Mouse (Mus musculus) kidney, embryonic 14.5 days (tissue): ENCODE data around the gene Gdf5. TPM values are rescaled to one million over a fixed set of nuclear protein-coding genes. Genes with fewer than 3 reads are reported as not detected.

Experiments used
- ATAC-seq: fragments of 200-750 bp; cut with Nextera tagmentation; 2 replicates; pipeline ENCODE4 v1.8.0; 2017; ENCODE audit warnings: moderate number of reproducible peaks, mild to moderate bottlenecking, moderate TSS enrichment, moderate library complexity; ENCODE audit not compliant: low FRiP score, low TSS enrichment
- H3K27ac ChIP-seq: fragments of 300-500 bp; sonication (generic); 2 replicates; pipeline ENCODE4 v1.5.1; 2014; ENCODE audit warnings: low read depth, mild to moderate bottlenecking, low read length, moderate library complexity, mixed read lengths
- H3K27me3 ChIP-seq: fragments of 300-500 bp; sonication (generic); 2 replicates; pipeline ENCODE4 v1.6.1; 2014; ENCODE audit warnings: mild to moderate bottlenecking, low read length; ENCODE audit not compliant: control insufficient read depth, insufficient read depth
- H3K36me3 ChIP-seq: fragments of 300-500 bp; sonication (generic); 2 replicates; pipeline ENCODE4 v1.6.1; 2014; ENCODE audit warnings: low read length, mixed read lengths; ENCODE audit not compliant: control insufficient read depth, insufficient read depth
- H3K4me1 ChIP-seq: fragments of 300-500 bp; sonication (generic); 2 replicates; pipeline ENCODE4 v1.6.1; 2014; ENCODE audit warnings: low read length, mixed read lengths; ENCODE audit not compliant: control insufficient read depth, insufficient read depth
- H3K4me2 ChIP-seq: fragments of 300-500 bp; sonication (generic); replicated peaks from 2 replicates; pipeline ENCODE4 v1.6.1; 2014; ENCODE audit warnings: low read depth, mild to moderate bottlenecking, low read length
- H3K4me3 ChIP-seq: fragments of 300-500 bp; sonication (generic); 2 replicates; pipeline ENCODE4 v1.5.1; 2014; ENCODE audit warnings: mild to moderate bottlenecking, low read length
- H3K9ac ChIP-seq: fragments of 300-500 bp; sonication (generic); 2 replicates; pipeline ENCODE4 v1.6.1; 2014; ENCODE audit warnings: low read depth, mild to moderate bottlenecking, low read length, moderate library complexity
- H3K9me3 ChIP-seq: fragments of 300-500 bp; sonication (generic); 2 replicates; pipeline ENCODE4 v1.6.1; 2016; ENCODE audit warnings: low read length; ENCODE audit not compliant: control insufficient read depth
- WGBS: fragments of 180-500 bp; shearing (Covaris S2); extraction: QIAGEN DNeasy Blood & Tissue Kit; methylation state at CpG from one replicate; pipeline ENCODE4 v1.1.7; 2014; 5-methylcytosine and 5-hydroxymethylcytosine counted together
- polyA plus RNA-seq: library from polyadenylated mRNA; unstranded; fragments of >200 nt; fragmentation: Nextera tagmentation; extraction: Ambion mirVana; gene quantifications from 2 replicates; pipeline ENCODE4 v1.2.1, GENCODE M21; 2014

The Gdf5 gene
- polyA plus RNA-seq, 1 experiment from 2014 or later = 0.53 TPM

DNA sequence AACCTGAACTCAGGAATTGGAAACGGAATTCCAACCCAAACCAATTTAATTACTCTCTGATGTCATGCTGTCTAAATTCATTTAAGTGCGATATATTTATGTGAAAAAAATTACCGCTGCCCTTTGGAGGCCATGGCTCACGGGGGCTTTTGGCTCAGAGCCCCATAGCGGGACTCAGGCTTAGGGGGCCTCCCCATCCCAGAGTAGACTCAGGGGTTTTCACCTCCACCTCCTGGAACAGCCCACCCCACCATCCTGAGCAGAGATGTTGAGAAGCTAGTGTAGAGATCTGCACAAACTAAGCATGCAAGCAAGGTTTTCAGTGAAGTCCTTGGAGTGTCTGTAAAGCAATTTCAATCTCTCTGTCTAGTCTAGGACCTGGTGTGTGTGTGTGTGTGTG lies 413 bp upstream of the Gdf5 start:
- Histone ChIP-seq H3K27ac (no peak overlapping the region), H3K9ac (no peak overlapping the region), H3K9me3 (no peaks in the 10 kb centered on the region), H3K27me3 (no peaks in the 10 kb centered on the region), H3K36me3 (no peaks in the 10 kb centered on the region), H3K4me3 (no peak overlapping the region), H3K4me1 (peaks cover 9% of the 10 kb centered on the region; the same call in 1 of the 2 replicates), H3K4me2 (no peak overlapping the region)
- WGBS = 43% methylated on average over 5 of the region's 5 CpGs
- no peak for ATAC-seq

DNA sequence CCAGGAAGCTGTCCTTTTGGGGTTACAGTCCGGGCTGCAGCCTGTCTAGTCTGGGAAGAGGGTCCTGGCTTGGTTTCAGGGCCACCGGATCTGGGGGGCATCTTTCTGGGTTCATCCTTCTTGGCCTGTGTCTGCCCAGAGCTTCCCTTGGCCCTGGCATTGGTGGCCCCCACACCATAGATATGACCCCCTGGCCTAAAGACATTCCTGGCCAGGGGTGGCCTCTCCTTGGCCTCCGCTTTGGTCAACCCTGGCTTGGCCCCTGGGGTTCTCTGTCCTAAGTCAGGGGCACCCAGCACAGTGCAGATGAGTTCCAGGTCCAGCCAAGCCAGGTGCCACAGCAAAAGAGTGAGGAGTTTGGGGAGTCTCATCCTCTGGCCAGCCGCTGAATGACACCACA lies 482 bp downstream of the Gdf5 start:
- 75% methylated on average over 4 of the region's 4 CpGs for WGBS
- Histone ChIP-seq H3K36me3 (no peaks in the 10 kb centered on the region), H3K4me1 (peaks cover 9% of the 10 kb centered on the region; the same call in 1 of the 2 replicates), H3K9me3 (no peaks in the 10 kb centered on the region), H3K4me2 (no peak overlapping the region; the same call in 1 of the 2 replicates), H3K4me3 (no peak overlapping the region), H3K27ac (no peak overlapping the region), H3K9ac (no peak overlapping the region), H3K27me3 (no peaks in the 10 kb centered on the region)
- peak; percentile 39 for ATAC-seq

DNA sequence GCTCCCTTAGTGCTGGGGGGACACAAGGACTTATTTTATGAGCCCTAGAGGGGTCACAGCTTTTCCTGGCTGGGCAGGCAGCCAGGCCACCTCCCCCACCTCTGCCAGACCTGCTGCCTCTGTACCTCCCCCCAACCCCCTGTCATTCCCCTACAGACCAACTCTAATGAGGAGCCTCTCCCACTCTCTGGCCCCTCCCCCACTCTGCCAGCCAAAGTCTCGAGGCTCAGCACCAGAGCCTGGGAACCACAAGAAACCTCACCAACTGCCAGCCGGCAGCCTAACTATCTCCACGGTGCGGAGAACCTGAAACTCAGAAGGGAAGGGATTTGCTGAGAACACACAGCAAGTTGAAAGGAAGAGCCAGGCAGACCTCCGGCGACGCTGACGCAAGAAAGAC lies 1.7 kb downstream of the Gdf5 start:
- no peaks in the 10 kb centered on the region for H3K36me3 ChIP-seq
- H3K27me3 ChIP-seq = no peaks in the 10 kb centered on the region
- peak; percentile 20; the same call in 1 of the 2 replicates for ATAC-seq
- no peak overlapping the region for H3K4me3 ChIP-seq
- peak overlapping the region; percentile 23 for H3K4me2 ChIP-seq
- H3K9me3 ChIP-seq = no peaks in the 10 kb centered on the region
- H3K27ac ChIP-seq = no peak overlapping the region
- peaks cover 9% of the 10 kb centered on the region; the same call in 1 of the 2 replicates for H3K4me1 ChIP-seq
- WGBS = 3% methylated on average over 8 of the region's 8 CpGs
- no peak overlapping the region for H3K9ac ChIP-seq

DNA sequence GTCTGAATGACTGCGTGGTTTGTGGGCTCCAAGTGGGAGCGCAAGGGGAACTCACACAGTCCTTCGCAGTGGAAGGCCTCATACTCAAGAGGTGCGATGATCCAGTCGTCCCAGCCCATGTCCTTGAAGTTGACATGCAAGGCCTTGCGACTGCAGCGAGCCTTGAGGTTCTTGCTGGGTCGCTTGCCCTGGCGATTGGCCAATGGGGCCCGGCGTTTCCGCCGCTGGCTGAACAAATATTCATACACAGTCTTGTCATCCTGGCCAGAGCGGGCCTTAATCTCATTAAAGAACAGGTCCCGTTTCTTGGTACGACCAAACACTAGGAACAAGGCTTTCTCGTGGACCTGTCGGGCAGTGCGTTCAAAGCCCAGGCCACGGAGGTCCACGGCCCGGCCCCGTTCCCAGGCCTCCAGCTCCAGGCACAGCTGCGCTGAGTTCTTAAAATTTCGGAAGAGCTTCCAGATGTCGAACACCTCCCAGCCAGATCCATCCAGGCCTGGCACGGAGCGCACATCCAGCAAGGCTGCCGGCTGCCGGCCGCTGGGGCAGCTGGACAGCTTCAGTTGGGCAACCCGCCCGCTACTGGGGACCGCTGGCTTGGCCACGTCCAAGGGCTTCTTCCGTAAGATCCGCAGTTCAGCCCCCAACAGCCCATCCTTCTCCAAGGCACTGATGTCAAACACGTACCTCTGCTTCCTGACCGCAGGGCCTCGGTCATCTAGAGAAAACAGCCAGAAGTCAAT lies 3.3 kb downstream of the Gdf5 start:
- no peaks in the 10 kb centered on the region for H3K27me3 ChIP-seq
- H3K36me3 ChIP-seq = no peaks in the 10 kb centered on the region
- H3K4me1 ChIP-seq = peaks cover 9% of the 10 kb centered on the region; the same call in 1 of the 2 replicates
- WGBS = 82% methylated on average over 40 of the region's 40 CpGs
- H3K9me3 ChIP-seq = no peaks in the 10 kb centered on the region
- no peak overlapping the region for H3K9ac ChIP-seq
- H3K4me2 ChIP-seq = no peak overlapping the region
- H3K27ac ChIP-seq = no peak overlapping the region
- H3K4me3 ChIP-seq = no peak overlapping the region
- ATAC-seq = no peak

DNA sequence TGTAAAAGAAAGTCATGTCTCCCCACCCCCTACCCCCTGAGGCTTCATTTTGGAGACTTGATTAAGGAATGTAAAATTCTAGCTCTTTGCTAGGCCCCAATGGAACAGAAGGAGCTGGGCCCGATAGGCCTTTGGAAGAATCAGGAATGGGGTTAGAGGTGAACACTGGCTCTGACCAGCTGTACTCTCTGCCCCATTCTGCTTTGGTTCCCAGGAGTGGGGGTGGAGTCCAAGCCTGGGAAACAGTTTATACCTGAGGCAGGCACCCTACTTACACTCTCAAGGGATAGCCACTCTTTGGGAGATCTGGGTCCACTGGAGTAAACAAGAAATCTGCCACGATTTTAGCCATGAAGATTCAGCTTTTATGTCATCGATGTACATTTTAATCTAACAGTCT lies 4.5 kb downstream of the Gdf5 start, which contains the start of gene Gm15557:
Gene Gm15557, plus strand, starts transcription at position 48 of the 400 bp plus-strand sequence.
- ATAC-seq = no peak
- no peak within 1 kb of the TSS for H3K4me2 ChIP-seq
- no peaks in the 10 kb centered on the region for H3K9me3 ChIP-seq
- H3K4me3 ChIP-seq = no peak within 1 kb of the TSS
- H3K9ac ChIP-seq = no peak within 1 kb of the TSS
- H3K4me1 ChIP-seq = peaks cover 9% of the 10 kb centered on the region; the same call in 1 of the 2 replicates
- 95% methylated on average over 3 of the region's 3 CpGs for WGBS
- no peaks in the 10 kb centered on the region for H3K36me3 ChIP-seq
- H3K27ac ChIP-seq = no peak within 1 kb of the TSS
- no peaks in the 10 kb centered on the region for H3K27me3 ChIP-seq

DNA sequence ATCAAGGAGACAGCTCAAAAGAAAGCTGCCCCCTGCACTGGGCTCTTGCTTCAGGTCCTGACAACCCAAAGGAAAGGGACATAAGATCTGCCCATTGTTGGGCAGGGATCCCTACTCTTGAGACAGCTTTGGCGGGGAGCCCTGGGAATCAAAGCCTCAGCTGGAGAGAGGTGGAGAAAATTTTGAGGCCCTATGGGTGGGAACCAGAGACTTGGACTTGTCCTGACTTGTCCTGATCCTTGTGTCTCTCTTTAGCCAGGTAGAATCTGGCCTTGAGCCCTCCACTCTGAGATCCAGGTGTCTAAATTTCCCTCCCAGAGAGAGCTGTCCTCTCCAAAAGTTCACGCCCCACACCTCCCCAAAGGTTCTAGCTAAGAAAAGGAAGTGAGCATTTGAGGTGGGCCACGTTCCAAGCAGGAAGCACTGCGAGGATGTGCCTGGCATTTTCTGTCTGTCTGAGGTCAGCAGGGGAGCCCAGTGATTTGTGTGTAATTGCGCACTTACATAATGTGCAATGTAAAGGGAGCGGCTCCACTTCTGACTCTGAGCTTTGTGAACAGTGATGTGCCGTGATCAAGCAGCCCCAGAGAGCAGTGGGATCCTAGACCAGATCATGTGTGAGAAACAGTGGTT lies 5.2 kb downstream of the Gdf5 start:
- Histone ChIP-seq H3K4me2 (no peak overlapping the region), H3K4me3 (no peak overlapping the region), H3K36me3 (no peaks in the 10 kb centered on the region), H3K9ac (no peak overlapping the region), H3K4me1 (peaks cover 9% of the 10 kb centered on the region; the same call in 1 of the 2 replicates), H3K27me3 (no peaks in the 10 kb centered on the region), H3K27ac (no peak overlapping the region), H3K9me3 (no peaks in the 10 kb centered on the region)
- WGBS = 76% methylated on average over 7 of the region's 7 CpGs
- no peak for ATAC-seq

DNA sequence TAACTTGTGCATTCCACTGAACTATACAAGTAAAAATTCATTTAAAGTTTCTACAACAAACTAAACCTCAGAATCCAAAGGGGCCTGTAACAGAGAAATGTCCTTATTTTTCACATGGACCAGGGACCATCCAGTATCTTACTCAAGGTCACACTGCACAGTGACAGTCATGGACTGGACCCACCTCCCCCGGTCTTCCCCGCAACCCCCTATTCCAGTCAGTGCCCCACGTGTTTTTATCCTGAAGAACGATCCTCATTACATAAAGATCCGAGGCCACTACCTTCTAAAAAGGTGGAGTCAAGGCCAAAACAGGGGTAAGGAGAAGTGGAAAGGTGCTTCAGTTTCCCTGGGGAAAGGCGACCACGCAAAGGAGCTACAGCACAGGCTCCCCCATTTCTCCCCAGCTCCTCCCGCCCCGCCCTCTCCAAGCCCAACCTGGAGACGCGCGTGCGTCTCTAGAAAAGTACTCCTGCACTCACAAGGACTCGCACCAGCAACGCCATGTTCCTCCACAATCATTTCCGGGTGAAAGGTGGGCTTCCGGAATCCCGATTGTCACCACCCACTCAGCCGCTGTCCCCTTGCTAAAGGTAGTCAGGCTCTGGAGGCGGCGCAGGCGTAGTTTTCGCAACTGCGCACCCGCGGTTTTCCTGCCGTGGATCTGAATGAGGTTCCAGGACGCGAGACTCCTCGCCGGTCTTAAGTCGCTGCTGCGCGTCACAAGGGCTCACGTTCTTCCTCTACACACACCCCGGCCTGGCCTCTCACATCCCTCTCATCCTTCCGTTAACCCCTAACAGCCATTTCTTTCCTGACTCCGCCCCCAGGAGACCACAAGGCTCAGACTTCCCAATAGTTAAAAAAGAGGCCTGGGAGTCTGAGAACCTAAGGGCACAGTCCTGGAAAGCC lies 15.4 kb downstream of the Gdf5 start, which contains the start of gene Uqcc1:
Gene Uqcc1, minus strand, starts transcription at position 780 of the 912 bp plus-strand sequence.
- H3K4me2 ChIP-seq = peak within 1 kb of the TSS; percentile 76
- H3K9me3 ChIP-seq = no peaks in the 10 kb centered on the region
- peak; percentile 96 for ATAC-seq
- under 1% methylated on average over 38 of the region's 38 CpGs for WGBS
- no peaks in the 10 kb centered on the region for H3K27me3 ChIP-seq
- peaks cover 13% of the 10 kb centered on the region for H3K4me1 ChIP-seq
- H3K27ac ChIP-seq = peak within 1 kb of the TSS; percentile 84
- peak within 1 kb of the TSS; percentile 78 for H3K4me3 ChIP-seq
- no peaks in the 10 kb centered on the region for H3K36me3 ChIP-seq
- H3K9ac ChIP-seq = peak within 1 kb of the TSS; percentile 70

DNA sequence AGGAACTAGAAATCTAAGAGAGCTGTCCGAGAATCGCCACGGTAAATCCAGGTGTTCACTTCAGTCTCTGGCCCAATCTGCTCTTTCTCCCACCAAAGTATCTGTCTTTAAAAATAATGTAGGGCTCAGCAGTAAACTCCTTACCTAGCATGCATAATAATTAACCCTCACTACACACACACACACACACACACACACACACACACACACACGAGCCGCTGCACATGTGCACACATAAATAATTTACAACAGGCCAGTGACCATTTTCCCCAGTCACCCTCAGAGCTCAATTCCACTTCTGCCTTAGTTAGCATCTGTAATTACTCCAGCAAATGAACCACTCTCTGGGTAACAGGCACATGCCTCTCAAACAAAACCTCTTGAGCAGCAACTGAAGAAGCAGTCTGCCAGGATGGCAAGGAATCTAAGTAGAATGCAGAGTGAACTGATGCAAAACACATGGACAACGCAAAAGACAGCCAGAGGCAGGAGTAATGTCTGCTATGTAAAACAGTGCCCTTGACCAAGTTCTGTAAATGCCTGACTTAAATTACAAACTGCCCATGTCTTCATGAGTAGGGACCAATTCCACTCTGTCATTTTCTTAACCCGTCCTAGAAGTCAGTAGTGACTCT lies 16.3 kb downstream of the Gdf5 start:
- H3K4me2 ChIP-seq = peak overlapping the region; percentile 76

More for the DNA sequence above, 16.3 kb downstream of the Gdf5 start:
- no peaks in the 10 kb centered on the region for H3K27me3 ChIP-seq
- H3K9me3 ChIP-seq = no peaks in the 10 kb centered on the region
- peak overlapping the region; percentile 70; the same call in 1 of the 2 replicates for H3K9ac ChIP-seq
- WGBS = 55% methylated on average over 7 of the region's 7 CpGs
- H3K4me1 ChIP-seq = peaks cover 13% of the 10 kb centered on the region
- no peaks in the 10 kb centered on the region for H3K36me3 ChIP-seq
- peak overlapping the region; percentile 78 for H3K4me3 ChIP-seq
- no peak for ATAC-seq
- no peak overlapping the region; the same call in 1 of the 2 replicates for H3K27ac ChIP-seq
